Mouse (Mus musculus) kidney, embryonic 16.5 days (tissue): ENCODE measurements around the gene Grcc10. TPM values are rescaled to one million over a fixed set of nuclear protein-coding genes. Genes with fewer than 3 reads are reported as not detected.

ENCODE experiments used
- ATAC-seq: fragments of 200-750 bp; cut with Nextera tagmentation; 2 replicates; pipeline ENCODE4 v1.8.0; 2017; ENCODE audit warnings: moderate TSS enrichment; ENCODE audit not compliant: low FRiP score, low TSS enrichment
- H3K27ac ChIP-seq: fragments of 300-500 bp; sonication (generic); 2 replicates; pipeline ENCODE4 v1.5.1; 2014; ENCODE audit warnings: low read length
- H3K27me3 ChIP-seq: fragments of 300-500 bp; sonication (generic); 2 replicates; pipeline ENCODE4 v1.6.1; 2014; ENCODE audit warnings: low read length, control low read depth, mixed read lengths; ENCODE audit not compliant: insufficient read depth
- H3K36me3 ChIP-seq: fragments of 300-500 bp; sonication (generic); 2 replicates; pipeline ENCODE4 v1.6.1; 2014; ENCODE audit warnings: low read length, control low read depth, mixed read lengths; ENCODE audit not compliant: insufficient read depth
- H3K4me1 ChIP-seq: fragments of 300-500 bp; sonication (generic); 2 replicates; pipeline ENCODE4 v1.6.1; 2014; ENCODE audit warnings: low read length, control low read depth, mixed read lengths; ENCODE audit not compliant: insufficient read depth
- H3K4me2 ChIP-seq: fragments of 300-500 bp; sonication (generic); replicated peaks from 2 replicates; pipeline ENCODE4 v1.6.1; 2014; ENCODE audit warnings: low read depth, low read length
- H3K4me3 ChIP-seq: fragments of 300-500 bp; sonication (generic); 2 replicates; pipeline ENCODE4 v1.5.1; 2014; ENCODE audit warnings: mild to moderate bottlenecking, low read length
- H3K9ac ChIP-seq: fragments of 300-500 bp; sonication (generic); replicated peaks from 2 replicates; pipeline ENCODE4 v1.6.1; 2014; ENCODE audit warnings: low read length
- H3K9me3 ChIP-seq: fragments of 300-500 bp; sonication (generic); 2 replicates; pipeline ENCODE4 v1.6.1; 2016; ENCODE audit warnings: low read length, control low read depth
- WGBS: fragments of 180-500 bp; shearing (Covaris S2); extraction: QIAGEN DNeasy Blood & Tissue Kit; methylation state at CpG from one replicate; pipeline ENCODE4 v1.1.7; 2014; 5-methylcytosine and 5-hydroxymethylcytosine counted together
- polyA plus RNA-seq: library from polyadenylated mRNA; unstranded; fragments of >200 nt; fragmentation: Nextera tagmentation; extraction: Ambion mirVana; gene quantifications from 2 replicates; pipeline ENCODE4 v1.2.1, GENCODE M21; 2015

Gene Grcc10
- polyA plus RNA-seq, 1 experiment from 2014 or later, result 527 TPM

- H3K9me3 ChIP-seq, result no peaks in the 10 kb centered on the region
- no peak overlapping the region for H3K27ac ChIP-seq
- H3K4me1 ChIP-seq, result peaks cover 11% of the 10 kb centered on the region
- no peaks in the 10 kb centered on the region for H3K27me3 ChIP-seq
- H3K9ac ChIP-seq, result no peak overlapping the region
- ATAC-seq, result no peak
- H3K4me3 ChIP-seq, result no peak overlapping the region
- H3K4me2 ChIP-seq, result no peak overlapping the region
- H3K36me3 ChIP-seq, result peaks cover 60% of the 10 kb centered on the region
- 90% methylated on average over 2 of the region's 2 CpGs for WGBS
These were observed 36.8 kb downstream of the Grcc10 start for GRCm38 (mm10) chr6:124704417-124704816.

DNA sequence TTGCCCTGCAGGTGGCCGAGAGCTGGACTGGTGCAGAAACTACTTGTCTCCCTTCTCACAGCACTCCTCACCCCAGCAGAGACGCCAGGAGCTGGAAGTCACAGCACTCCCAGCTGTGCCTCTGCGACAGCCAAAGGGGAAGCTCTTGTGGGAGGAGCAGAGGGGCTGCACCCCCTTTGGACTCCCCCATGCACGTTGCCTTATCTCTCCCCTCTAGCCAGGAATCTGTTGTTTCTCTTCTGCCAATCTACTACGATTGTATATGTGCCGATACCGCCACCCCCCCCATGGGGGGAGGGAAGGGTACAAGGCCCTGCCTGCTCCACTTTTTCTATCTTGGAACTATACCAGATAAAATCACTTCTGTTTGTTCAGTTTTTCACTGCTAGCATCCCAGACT, 37.4 kb downstream of the Grcc10 start:
- H3K4me3 ChIP-seq, result no peak overlapping the region
- no peak overlapping the region for H3K4me2 ChIP-seq
- H3K36me3 ChIP-seq, result peaks cover 59% of the 10 kb centered on the region
- WGBS, result 82% methylated on average over 7 of the region's 7 CpGs
- H3K27ac ChIP-seq, result no peak overlapping the region
- H3K9ac ChIP-seq, result no peak overlapping the region
- peaks cover 8% of the 10 kb centered on the region for H3K4me1 ChIP-seq
- no peaks in the 10 kb centered on the region for H3K9me3 ChIP-seq
- no peaks in the 10 kb centered on the region for H3K27me3 ChIP-seq
- no peak for ATAC-seq

- Histone ChIP-seq H3K9me3 (no peaks in the 10 kb centered on the region), H3K36me3 (peaks cover 53% of the 10 kb centered on the region), H3K4me1 (peaks cover 8% of the 10 kb centered on the region), H3K27me3 (no peaks in the 10 kb centered on the region), H3K9ac (no peak overlapping the region), H3K4me3 (no peak overlapping the region), H3K27ac (no peak overlapping the region), H3K4me2 (no peak overlapping the region)
- WGBS, result 45% methylated on average over 3 of the region's 3 CpGs
- peak; percentile 47 for ATAC-seq
These were observed 38.4 kb downstream of the Grcc10 start for GRCm38 (mm10) chr6:124702784-124703103.

GRCm38 (mm10) chr6:124702102-124702783, 38.9 kb downstream of the Grcc10 start:
- Histone ChIP-seq H3K9ac (no peak overlapping the region), H3K36me3 (peaks cover 48% of the 10 kb centered on the region), H3K4me3 (no peak overlapping the region), H3K27ac (no peak overlapping the region), H3K4me1 (peaks cover 8% of the 10 kb centered on the region), H3K4me2 (no peak overlapping the region), H3K9me3 (no peaks in the 10 kb centered on the region), H3K27me3 (no peaks in the 10 kb centered on the region)
- peak; percentile 5; the same call in 1 of the 2 replicates for ATAC-seq
- 91% methylated on average over 17 of the region's 17 CpGs for WGBS

GRCm38 (mm10) chr6:124701338-124701737, 39.8 kb downstream of the Grcc10 start:
- Histone ChIP-seq H3K9me3 (no peaks in the 10 kb centered on the region), H3K4me1 (peaks cover 8% of the 10 kb centered on the region), H3K27ac (no peak overlapping the region), H3K36me3 (peaks cover 47% of the 10 kb centered on the region), H3K4me3 (no peak overlapping the region), H3K4me2 (no peak overlapping the region), H3K9ac (no peak overlapping the region), H3K27me3 (no peaks in the 10 kb centered on the region)
- WGBS, result 84% methylated on average over 8 of the region's 8 CpGs
- no peak for ATAC-seq

GRCm38 (mm10) chr6:124699962-124700610, 41.1 kb downstream of the Grcc10 start:
- Histone ChIP-seq H3K4me2 (no peak overlapping the region), H3K4me1 (peaks cover 8% of the 10 kb centered on the region), H3K27ac (peak overlapping the region; percentile 12; the same call in 1 of the 2 replicates), H3K36me3 (peaks cover 36% of the 10 kb centered on the region), H3K4me3 (no peak overlapping the region), H3K9ac (no peak overlapping the region), H3K27me3 (no peaks in the 10 kb centered on the region), H3K9me3 (no peaks in the 10 kb centered on the region)
- 61% methylated on average over 11 of the region's 11 CpGs for WGBS
- peak; percentile 21 for ATAC-seq

DNA sequence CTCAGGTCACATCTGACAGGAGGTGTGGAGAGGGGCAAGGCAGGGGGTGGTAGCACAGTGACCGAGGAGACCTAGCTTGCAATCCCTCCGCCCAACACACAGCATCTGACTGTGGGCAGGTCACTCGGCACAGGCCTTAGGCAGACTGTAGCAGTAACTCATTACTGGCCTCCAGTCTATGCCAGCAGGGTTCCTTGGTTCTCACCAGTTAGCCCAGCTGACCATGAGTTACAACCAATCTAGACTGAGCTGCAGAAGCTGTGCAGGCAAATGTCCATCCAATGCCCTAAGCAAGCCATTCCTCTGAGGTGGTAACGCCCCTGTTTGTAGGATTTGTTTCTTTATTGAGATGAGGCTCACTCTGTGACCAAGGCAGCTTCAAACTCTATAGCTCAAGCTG, 41.8 kb downstream of the Grcc10 start:
- Histone ChIP-seq H3K27me3 (no peaks in the 10 kb centered on the region), H3K9ac (no peak overlapping the region), H3K4me1 (peaks cover 14% of the 10 kb centered on the region), H3K36me3 (peaks cover 29% of the 10 kb centered on the region), H3K4me3 (no peak overlapping the region), H3K4me2 (no peak overlapping the region), H3K9me3 (no peaks in the 10 kb centered on the region), H3K27ac (no peak overlapping the region)
- WGBS, result 81% methylated on average over 4 of the region's 4 CpGs
- no peak for ATAC-seq

GRCm38 (mm10) chr6:124698751-124699150, 42.4 kb downstream of the Grcc10 start:
- Histone ChIP-seq H3K4me1 (peaks cover 20% of the 10 kb centered on the region), H3K27me3 (no peaks in the 10 kb centered on the region), H3K9me3 (no peaks in the 10 kb centered on the region), H3K4me2 (no peak overlapping the region), H3K27ac (no peak overlapping the region), H3K36me3 (peaks cover 24% of the 10 kb centered on the region), H3K4me3 (no peak overlapping the region), H3K9ac (no peak overlapping the region)
- ATAC-seq, result no peak
- 66% methylated on average over 6 of the region's 6 CpGs for WGBS

- no peak for ATAC-seq
These were observed 44.6 kb downstream of the Grcc10 start for GRCm38 (mm10) chr6:124696441-124697150.

More at GRCm38 (mm10) chr6:124696441-124697150, 44.6 kb downstream of the Grcc10 start:
- peaks cover 3% of the 10 kb centered on the region; the same call in 1 of the 2 replicates for H3K36me3 ChIP-seq
- H3K27me3 ChIP-seq, result no peaks in the 10 kb centered on the region
- WGBS, result 81% methylated on average over 7 of the region's 7 CpGs
- H3K9me3 ChIP-seq, result no peaks in the 10 kb centered on the region
- H3K9ac ChIP-seq, result no peak overlapping the region
- H3K4me1 ChIP-seq, result peaks cover 34% of the 10 kb centered on the region
- H3K27ac ChIP-seq, result no peak overlapping the region
- no peak overlapping the region for H3K4me3 ChIP-seq
- H3K4me2 ChIP-seq, result no peak overlapping the region
